Mouse (Mus musculus) ZHBTc4 (cell line): ENCODE data around the gene Ckb.
A peak's percentile ranks its signal among the peaks of the same experiment; 100 is the strongest.

Source experiments
- DNase-seq: peaks from one replicate; pipeline ENCODE4 v3.0.0-alpha.2; 2011; ENCODE audit warnings: low read depth, low spot score

Gene Ckb

DNA sequence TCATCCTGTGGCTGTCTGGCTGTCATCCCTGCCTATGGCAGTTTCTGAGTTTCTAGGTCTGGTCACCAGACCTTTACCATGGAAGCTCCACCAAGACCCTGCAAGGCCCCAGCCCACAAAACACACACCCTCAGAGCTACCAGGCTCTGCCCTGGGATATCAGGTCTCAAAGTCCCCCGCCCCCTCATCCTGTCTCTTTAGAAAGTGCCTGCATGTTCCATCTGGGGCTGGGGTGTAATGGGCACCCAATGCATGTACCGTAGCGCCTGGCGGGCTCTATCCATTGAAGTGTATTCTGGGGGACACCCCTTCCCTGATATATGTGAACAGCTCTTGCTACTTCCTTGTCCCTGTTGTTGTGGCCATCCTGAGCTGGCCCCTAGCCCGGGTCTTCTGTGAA, 20.8 kb upstream of the Ckb start:
- no peak for DNase-seq

- no peak for DNase-seq
Observed at GRCm38 (mm10) chr12:111691346-111691872, 19.3 kb upstream of the Ckb start.

DNA sequence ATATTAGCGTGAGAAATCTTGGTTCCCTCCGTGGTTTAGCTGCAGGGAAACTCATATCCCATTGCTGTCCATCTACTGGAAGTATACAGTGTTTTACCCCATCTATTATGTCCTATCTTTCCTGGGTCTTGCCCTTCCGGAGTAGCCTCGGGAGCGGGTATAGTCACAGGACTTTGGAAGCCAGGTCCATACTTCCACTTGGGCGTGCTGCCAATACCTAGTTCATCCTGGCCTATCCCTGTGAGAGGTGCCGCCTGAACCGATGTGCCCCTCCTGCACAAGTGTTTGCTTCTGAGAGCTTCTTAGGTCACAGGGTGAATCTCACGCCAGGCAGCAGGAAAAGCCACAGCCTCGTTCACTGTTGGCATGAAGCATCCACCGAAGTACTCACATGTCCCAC, 17.3 kb upstream of the Ckb start:
- DNase-seq: no peak

- no peak for DNase-seq
Observed at GRCm38 (mm10) chr12:111688069-111688428, 15.9 kb upstream of the Ckb start.

GRCm38 (mm10) chr12:111687350-111688068, 15.4 kb upstream of the Ckb start:
- DNase-seq: no peak

DNA sequence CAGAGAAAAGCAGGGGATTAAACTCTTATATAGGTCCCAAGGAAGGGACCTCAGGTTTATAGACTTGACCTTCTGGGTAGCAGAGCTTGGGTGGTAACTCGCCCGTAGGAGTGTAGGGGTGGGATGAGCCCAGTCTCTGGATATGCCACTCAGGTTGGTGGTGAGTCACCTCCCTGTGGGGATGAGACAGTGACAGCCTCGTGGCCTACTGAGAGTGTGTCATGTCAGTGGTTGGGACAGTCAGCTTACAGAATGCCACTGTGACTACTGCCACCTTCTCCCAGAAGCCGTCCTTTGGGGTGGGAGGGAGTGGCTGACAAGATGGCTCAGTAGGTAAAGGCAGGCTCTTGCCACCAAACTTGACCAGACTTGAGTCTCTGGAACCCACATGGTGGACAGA, 14.3 kb upstream of the Ckb start:
- DNase-seq: no peak

- DNase-seq: no peak
Observed at GRCm38 (mm10) chr12:111682806-111683205, 10.7 kb upstream of the Ckb start.

GRCm38 (mm10) chr12:111682003-111682402, 9.9 kb upstream of the Ckb start:
- no peak for DNase-seq

GRCm38 (mm10) chr12:111681305-111681704, 9.2 kb upstream of the Ckb start:
- DNase-seq: no peak

- no peak for DNase-seq
Observed at GRCm38 (mm10) chr12:111680661-111681060, 8.5 kb upstream of the Ckb start.

DNA sequence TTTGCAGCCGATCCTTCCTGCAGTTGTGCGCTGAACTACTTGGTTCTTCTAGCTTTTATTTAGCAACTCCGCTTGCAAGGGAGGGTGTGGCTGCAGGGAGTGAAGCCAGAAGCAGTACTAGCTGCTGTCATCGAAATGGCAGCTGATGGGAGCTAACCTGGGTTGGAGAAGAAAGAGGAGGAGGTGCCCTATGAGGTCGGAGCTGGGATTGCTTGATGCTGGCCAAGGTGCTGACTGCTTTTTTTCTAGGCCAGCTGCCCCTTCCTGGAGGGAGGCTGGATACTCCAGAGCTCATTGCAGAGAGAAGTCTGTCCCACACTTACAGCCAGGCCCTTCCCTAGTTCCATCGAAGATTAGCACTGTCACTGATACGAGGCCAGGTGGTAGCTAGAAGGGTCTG, 6.9 kb upstream of the Ckb start:
- peak; percentile 63 for DNase-seq

DNA sequence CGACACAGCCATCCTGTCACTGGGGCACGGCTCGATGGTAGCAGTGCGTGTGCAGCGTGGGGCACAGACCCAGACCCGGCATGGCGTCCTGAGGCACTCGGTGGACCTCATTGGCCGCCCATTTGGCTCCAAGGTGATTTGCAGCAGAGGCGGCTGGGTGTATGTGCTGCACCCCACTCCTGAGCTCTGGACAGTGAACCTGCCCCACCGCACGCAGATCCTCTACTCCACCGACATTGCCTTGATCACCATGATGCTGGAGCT, 6.5 kb upstream of the Ckb start:
- no peak for DNase-seq

DNA sequence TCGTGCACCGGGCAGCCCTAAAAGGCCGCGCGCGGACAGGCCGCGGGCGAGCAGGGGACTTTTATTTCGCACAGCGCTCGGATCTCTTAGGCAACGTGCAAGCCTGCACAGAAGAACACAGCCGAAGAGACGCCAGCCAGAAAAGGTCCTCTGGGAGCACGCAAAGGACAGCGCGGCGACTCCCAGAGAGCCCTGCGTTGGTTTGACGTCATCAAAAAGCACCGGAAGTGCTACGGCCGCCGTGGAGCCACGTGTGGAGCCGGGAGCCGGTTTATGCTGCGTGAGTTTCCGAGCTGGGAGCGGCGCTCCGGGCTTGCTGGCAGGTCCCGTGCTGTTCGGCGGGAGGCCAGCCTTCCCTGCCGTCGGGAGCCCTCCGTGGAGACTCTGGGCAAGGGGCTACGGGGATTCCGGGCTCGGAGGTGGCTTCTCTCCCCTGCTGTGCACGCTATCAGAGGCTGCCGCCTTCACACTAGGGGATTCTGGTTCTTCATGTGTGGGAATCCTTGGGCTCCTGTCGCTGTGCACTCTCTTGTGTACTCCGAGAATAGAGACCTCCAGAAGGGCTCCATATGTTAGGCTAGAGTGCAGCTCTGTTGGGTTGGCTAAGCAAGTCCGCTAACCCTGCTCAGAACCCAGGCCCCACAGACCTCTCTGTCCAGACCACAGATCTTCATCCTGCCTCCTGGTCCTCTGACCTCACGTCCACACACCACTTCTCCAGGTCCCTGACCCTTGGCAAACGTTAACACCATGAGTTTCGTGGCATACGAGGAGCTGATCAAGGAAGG, 5.9 kb upstream of the Ckb start, which contains the start of gene Trmt61a:
Trmt61a (plus strand) TSS at position 224 of the 788 bp plus-strand sequence.
- DNase-seq: peak; percentile 94

DNA sequence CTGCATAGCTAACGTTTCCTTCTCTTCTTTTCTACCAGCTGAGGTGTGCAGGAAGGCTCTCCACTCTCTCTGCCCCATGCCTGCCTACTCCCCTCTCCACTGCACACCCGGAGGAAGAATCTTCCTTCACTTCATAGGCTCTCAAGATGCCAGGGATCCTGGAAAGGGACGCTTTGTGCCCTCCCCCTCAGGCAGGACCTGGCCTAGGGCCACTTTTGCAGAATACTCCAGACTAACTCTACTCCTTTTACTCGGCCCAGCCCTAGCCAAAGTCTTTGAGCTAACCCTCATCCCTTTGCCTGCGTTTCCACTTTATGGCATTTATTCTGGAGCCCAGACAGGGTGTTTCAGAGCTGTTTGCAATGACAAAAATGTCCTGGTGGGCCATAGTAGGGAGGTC, 5.3 kb upstream of the Ckb start:
- no peak for DNase-seq

DNA sequence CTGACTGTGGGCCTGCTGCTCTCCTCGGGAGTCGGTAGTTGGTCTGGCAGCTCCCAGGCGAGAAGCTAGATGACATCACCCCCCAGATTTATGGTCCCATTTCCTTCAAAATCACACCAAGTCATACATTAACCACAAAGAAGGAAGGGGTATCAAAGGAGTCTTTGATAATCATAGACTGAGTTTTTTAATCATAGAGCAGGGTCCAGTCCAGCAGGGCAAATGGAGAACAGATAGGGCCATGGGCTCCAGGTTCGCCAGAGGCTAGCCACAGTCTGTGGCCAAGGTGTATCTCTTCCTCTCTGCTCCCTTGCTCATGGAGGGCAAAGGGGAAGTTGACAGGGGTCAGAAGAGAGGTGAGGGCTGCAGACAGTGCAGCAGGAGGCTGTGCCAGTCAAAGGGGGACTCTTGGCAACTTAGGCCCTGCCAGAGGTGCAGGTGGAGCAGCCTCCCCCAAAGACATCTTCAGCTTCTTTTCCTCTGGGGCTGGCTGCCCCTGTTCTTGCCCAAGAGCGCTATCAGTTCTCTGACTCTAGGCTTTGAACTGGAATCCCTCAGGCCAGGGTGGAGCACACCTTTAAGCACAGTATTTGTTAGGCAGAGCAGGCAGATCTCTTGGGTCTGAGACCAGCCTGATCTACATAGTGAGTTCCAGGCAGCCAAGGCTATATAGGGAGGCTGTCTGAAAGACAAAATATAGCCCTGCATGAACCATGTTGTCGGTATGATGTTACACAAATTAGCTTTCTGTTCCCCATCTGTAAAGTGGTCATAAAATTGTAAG, 3.9 kb upstream of the Ckb start:
- peak; percentile 87 for DNase-seq

GRCm38 (mm10) chr12:111674850-111675486, 2.8 kb upstream of the Ckb start:
- peak; percentile 55 for DNase-seq

- peak; percentile 81 for DNase-seq
Observed at GRCm38 (mm10) chr12:111672581-111672980, 443 bp upstream of the Ckb start.

- peak; percentile 71 for DNase-seq
Observed at GRCm38 (mm10) chr12:111671431-111671902, 671 bp downstream of the Ckb start.

GRCm38 (mm10) chr12:111670976-111671375, 1.2 kb downstream of the Ckb start:
- DNase-seq: peak; percentile 80

- peak; percentile 95 for DNase-seq
Observed at GRCm38 (mm10) chr12:111670371-111670971, 1.7 kb downstream of the Ckb start.

- DNase-seq: no peak
Observed at GRCm38 (mm10) chr12:111669961-111670360, 2.2 kb downstream of the Ckb start.
